In the genomic region with DNA sequence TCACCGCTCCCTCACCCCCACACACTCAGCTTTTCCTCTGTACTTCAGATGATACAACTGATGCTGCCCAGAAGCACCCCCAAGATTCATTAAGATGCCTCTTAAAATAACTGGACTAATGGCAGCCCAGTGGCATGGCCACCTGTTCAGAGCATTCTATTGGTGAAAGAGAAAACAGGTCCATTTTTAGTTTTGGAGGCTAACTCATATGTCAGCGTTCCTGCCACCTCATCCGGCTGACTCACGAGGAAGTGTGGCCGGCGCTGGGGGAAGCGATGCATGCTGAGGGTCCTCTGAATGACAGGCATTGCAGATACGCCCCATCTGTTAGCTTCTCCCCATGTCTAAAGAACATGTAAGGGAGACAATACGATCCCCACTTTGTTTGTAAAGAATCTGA, we compare ENCODE assay signal across 23 mouse cellular contexts. TPM values are rescaled to one million over a fixed set of nuclear protein-coding genes. Genes with fewer than 3 reads are reported as not detected.
DNase-seq lines count a peak whose midpoint lies in the region; ATAC-seq and TF ChIP-seq lines count a peak whose summit lies in the region.
"Had no signal": no experiment of that assay in that cellular context is flagged by ENCODE, and none has a peak within 500 bp of the region (broad histone marks: within the 10 kb centered on the region; RNA-seq: fewer than 3 reads in every experiment).

No protein-coding gene starts in this region.

- no peak overlapping the region for H3K4me2 ChIP-seq in lung, embryonic 14.5 days
- H3K4me2 ChIP-seq in hindbrain, postnatal 0 days (ENCODE audit: low read depth, low read length) = no peak overlapping the region
- H3K4me2 ChIP-seq: forebrain, embryonic 13.5 days; hindbrain, embryonic 13.5 days; intestine, embryonic 15.5 days had no signal

- no peaks in the 10 kb centered on the region for H3K4me1 ChIP-seq in lung, embryonic 14.5 days (ENCODE audit: insufficient read depth)
- H3K4me1 ChIP-seq in bone marrow macrophage, adult 2 months (ENCODE audit: control insufficient read depth, insufficient read depth, low read length) = peaks cover 30% of the 10 kb centered on the region
- no peaks in the 10 kb centered on the region for H3K4me1 ChIP-seq in hindbrain, postnatal 0 days (ENCODE audit: insufficient read depth, low read length)
- H3K4me1 ChIP-seq: intestine, embryonic 15.5 days had no signal

- H3K27me3 ChIP-seq in lung, embryonic 14.5 days (ENCODE audit: insufficient read depth, low read length) = no peaks in the 10 kb centered on the region
- no peaks in the 10 kb centered on the region for H3K27me3 ChIP-seq in hindbrain, postnatal 0 days (ENCODE audit: insufficient read depth, low read length)
- H3K27me3 ChIP-seq: forebrain, embryonic 13.5 days; hindbrain, embryonic 13.5 days; intestine, embryonic 15.5 days had no signal

- DNase-seq in lung, embryonic 14.5 days = peak; percentile 39
- no peak for DNase-seq in lung, adult 18-20 months
- DNase-seq in neural tube, embryonic 10.5 days (ENCODE audit: extremely low spot score, low spot score) = no peak
- DNase-seq in frontal cortex, postnatal 25 days (ENCODE audit: low spot score in 2 of 2) = no peak
- DNase-seq in hindbrain, postnatal 0 days (ENCODE audit: low spot score) = no peak
- DNase-seq: adrenal gland, postnatal 10 days; cerebellum, adult 18-20 months; cerebellum, adult 9-11 months; cerebellum, postnatal 36 days; forebrain, postnatal 0 days; gastrocnemius, adult 2 months; gastrocnemius, postnatal 25 days; heart, adult 11 months; heart, postnatal 10 days had no signal

- H3K27ac ChIP-seq in lung, embryonic 14.5 days (ENCODE audit: low read depth) = no peak overlapping the region
- peak overlapping the region; percentile 44 for H3K27ac ChIP-seq in bone marrow macrophage, adult 2 months (ENCODE audit: insufficient read depth, low read depth, low read length)
- H3K27ac ChIP-seq in macrophage = peak overlapping the region; percentile 55
- no peak overlapping the region for H3K27ac ChIP-seq in hindbrain, postnatal 0 days
- H3K27ac ChIP-seq: embryonic facial prominence, embryonic 10.5 days; forebrain, embryonic 13.5 days; gastrocnemius, adult 2 months; hindbrain, embryonic 13.5 days; intestine, embryonic 15.5 days had no signal

- no peaks in the 10 kb centered on the region for H3K9me3 ChIP-seq in lung, embryonic 14.5 days (ENCODE audit: low read depth, low read length)
- H3K9me3 ChIP-seq in hindbrain, postnatal 0 days (ENCODE audit: low read length) = no peaks in the 10 kb centered on the region
- H3K9me3 ChIP-seq: embryonic facial prominence, embryonic 10.5 days; forebrain, embryonic 13.5 days; G1E; hindbrain, embryonic 13.5 days; intestine, embryonic 15.5 days had no signal

- no peak overlapping the region for H3K4me3 ChIP-seq in lung, embryonic 14.5 days (ENCODE audit: low read depth, low read length)
- no peak overlapping the region for H3K4me3 ChIP-seq in bone marrow macrophage, adult 2 months (ENCODE audit: insufficient read depth, low read length)
- no peak overlapping the region for H3K4me3 ChIP-seq in macrophage (ENCODE audit: inconsistent target)
- no peak overlapping the region for H3K4me3 ChIP-seq in hindbrain, postnatal 0 days (ENCODE audit: low read length)
- H3K4me3 ChIP-seq: embryonic facial prominence, embryonic 10.5 days; forebrain, embryonic 13.5 days; gastrocnemius, adult 2 months; hindbrain, embryonic 13.5 days; intestine, embryonic 15.5 days had no signal

- WGBS in lung, embryonic 14.5 days = 45% methylated on average over 9 of the region's 9 CpGs
- 68% methylated on average over 9 of the region's 9 CpGs for WGBS in macrophage (ENCODE audit: missing documents)
- 65% methylated on average over 9 of the region's 9 CpGs for WGBS in hindbrain, postnatal 0 days

- no peaks in the 10 kb centered on the region for H3K36me3 ChIP-seq in lung, embryonic 14.5 days (ENCODE audit: insufficient read depth)
- H3K36me3 ChIP-seq in macrophage (ENCODE audit: inconsistent target) = no peaks in the 10 kb centered on the region
- H3K36me3 ChIP-seq in hindbrain, postnatal 0 days (ENCODE audit: insufficient read depth, low read length) = no peaks in the 10 kb centered on the region
- H3K36me3 ChIP-seq: embryonic facial prominence, embryonic 10.5 days; G1E; hindbrain, embryonic 13.5 days; intestine, embryonic 15.5 days had no signal

- ATAC-seq in lung, embryonic 14.5 days (ENCODE audit: insufficient read depth) = 0 out of 2 replicates have a peak, but pooled peaks have one; percentile 9
- ATAC-seq in hindbrain, postnatal 0 days = no peak
- ATAC-seq: forebrain, embryonic 13.5 days; forebrain, postnatal 0 days; intestine, embryonic 15.5 days had no signal

- no peak overlapping the region for H3K9ac ChIP-seq in lung, embryonic 14.5 days
- H3K9ac ChIP-seq in hindbrain, postnatal 0 days (replicated peaks; ENCODE audit: low read length) = no peak overlapping the region
- H3K9ac ChIP-seq: forebrain, embryonic 13.5 days; forebrain, postnatal 0 days; hindbrain, embryonic 13.5 days; intestine, embryonic 15.5 days had no signal

- no peak for TF ChIP-seq CTCF in lung, embryonic 14.5 days (IDR thresholded peaks at IDR 0.05; ENCODE audit: low read depth)
- TF ChIP-seq CTCF in bone marrow macrophage, adult 2 months (IDR thresholded peaks at IDR 0.05; ENCODE audit: low read depth, low read length) = no peak
- TF ChIP-seq CTCF in hindbrain, postnatal 0 days (IDR thresholded peaks at IDR 0.05; ENCODE audit: low read depth) = no peak

- no peaks in the 10 kb centered on the region for H3K79me2 ChIP-seq in macrophage (ENCODE audit: inconsistent target)

- no peak for TF ChIP-seq POLR2A in bone marrow macrophage, adult 2 months (IDR thresholded peaks at IDR 0.05; ENCODE audit: borderline replicate concordance, low read depth, low read length)

RNA-seq across cellular contexts. Expression of gene Sctr, which starts 31.9 kb away (rescaled TPM):
- 0.16 and 0.29 TPM in 2 replicates for polyA plus RNA-seq in lung, embryonic 14.5 days (2014; fragmentation: Nextera tagmentation; extraction: Ambion mirVana)
- polyA plus RNA-seq in bone marrow macrophage, adult 2 months (2012; ENCODE audit: insufficient read depth, insufficient read length, missing spikeins) = not detected in 2 replicates
- total RNA-seq in macrophage (2018; cell fraction: chromatin; rRNA removed) = not detected
- not detected for total RNA-seq in macrophage (2018; cell fraction: cytosol; rRNA removed)
- total RNA-seq in macrophage (2018; cell fraction: nucleus; rRNA removed) = under 1 TPM in 1 of 26 experiments, not detected in 25; 0.24 TPM
- polyA plus RNA-seq in macrophage (2018) = not detected in 3 replicates
- total RNA-seq in hindbrain, postnatal 0 days (2014; rRNA removed) = 1.9 and 2.0 TPM in 2 replicates
- 0.93 and 1.2 TPM in 2 replicates for polyA plus RNA-seq in hindbrain, postnatal 0 days (2015; fragmentation: Nextera tagmentation; extraction: Ambion mirVana)
- total RNA-seq: G1E; hematopoietic stem cell, adult 5-6 weeks had no signal
- polyA plus RNA-seq: G1E had no signal

RNA-seq across cellular contexts. Expression of gene Tmem37, which starts 35.3 kb away (rescaled TPM):
- polyA plus RNA-seq in lung, embryonic 14.5 days (2014; fragmentation: Nextera tagmentation; extraction: Ambion mirVana) = 7.4 and 8.0 TPM in 2 replicates
- 71.5 and 83.0 TPM in 2 replicates for polyA plus RNA-seq in bone marrow macrophage, adult 2 months (2012; ENCODE audit: insufficient read depth, insufficient read length, missing spikeins)
- total RNA-seq in macrophage (2018; cell fraction: chromatin; rRNA removed) = 1 to 10 TPM in 5 of 26 experiments, under 1 TPM in 6, not detected in 15; 0.62 to 3.1 (median 0.95) TPM
- total RNA-seq in macrophage (2018; cell fraction: cytosol; rRNA removed) = 10 to 100 TPM in 13 of 26 experiments, 1 to 10 TPM in 13; 4.5 to 27.8 (median 10.4) TPM
- total RNA-seq in macrophage (2018; cell fraction: nucleus; rRNA removed) = 10 to 100 TPM in 1 of 26 experiments, 1 to 10 TPM in 23, under 1 TPM in 2; 0.58 to 10.9 (median 3.6) TPM
- 8.5 to 36.3 TPM (median 23.3 TPM) in 3 replicates for polyA plus RNA-seq in macrophage (2018)
- total RNA-seq in hindbrain, postnatal 0 days (2014; rRNA removed) = 2.9 and 3.8 TPM in 2 replicates
- 9.1 and 9.4 TPM in 2 replicates for polyA plus RNA-seq in hindbrain, postnatal 0 days (2015; fragmentation: Nextera tagmentation; extraction: Ambion mirVana)
- polyA plus RNA-seq: G1E had no signal

RNA-seq across cellular contexts. Expression of gene Cfap221, which starts 41.6 kb away (rescaled TPM):
- not detected in 2 replicates for polyA plus RNA-seq in lung, embryonic 14.5 days (2014; fragmentation: Nextera tagmentation; extraction: Ambion mirVana)
- polyA plus RNA-seq in bone marrow macrophage, adult 2 months (2012; ENCODE audit: insufficient read depth, insufficient read length, missing spikeins) = not detected in 2 replicates
- total RNA-seq in macrophage (2018; cell fraction: chromatin; rRNA removed) = not detected
- total RNA-seq in macrophage (2018; cell fraction: cytosol; rRNA removed) = not detected
- not detected for total RNA-seq in macrophage (2018; cell fraction: nucleus; rRNA removed)
- not detected in 3 replicates for polyA plus RNA-seq in macrophage (2018)
- total RNA-seq in hindbrain, postnatal 0 days (2014; rRNA removed) = 1.9 TPM in 1 of 2 replicates, not detected in the other
- polyA plus RNA-seq in hindbrain, postnatal 0 days (2015; fragmentation: Nextera tagmentation; extraction: Ambion mirVana) = 0.25 and 0.29 TPM in 2 replicates
- total RNA-seq: G1E; gastrocnemius, adult 2 months; gastrocnemius, postnatal 25 days; heart, postnatal 10 days; hematopoietic stem cell, adult 5-6 weeks had no signal
- polyA plus RNA-seq: embryonic facial prominence, embryonic 10.5 days; forebrain, embryonic 13.5 days; G1E; heart, embryonic 14.5 days; intestine, embryonic 15.5 days had no signal

Comparison
In these comparisons a context has a peak if more than half of its experiments do, and no peak if none do; other contexts are left out.
1. H3K27ac ChIP-seq: peak in bone marrow macrophage, adult 2 months (single experiment) and macrophage (single experiment); none in lung, embryonic 14.5 days (single experiment) and hindbrain, postnatal 0 days (single experiment).